Mouse (Mus musculus): ENCODE results near the gene Adgrf1.

Adgrf1 gene

GRCm38 (mm10) chr17:43266636-43267035 is 3.5 kb upstream of the Adgrf1 start:
- WGBS: 90% methylated on average over 2 of the region's 2 CpGs

GRCm38 (mm10) chr17:43267046-43267749 is 2.9 kb upstream of the Adgrf1 start:
- 89% methylated on average over 9 of the region's 9 CpGs for WGBS

GRCm38 (mm10) chr17:43276220-43276619 is 6.1 kb downstream of the Adgrf1 start:
- 93% methylated on average over 6 of the region's 6 CpGs for WGBS

GRCm38 (mm10) chr17:43277223-43277622 is 7.1 kb downstream of the Adgrf1 start:
- WGBS: 25% methylated on average over 4 of the region's 4 CpGs

GRCm38 (mm10) chr17:43279671-43280070 is 9.5 kb downstream of the Adgrf1 start:
- WGBS: 76% methylated on average over 7 of the region's 7 CpGs

- WGBS: 61% methylated on average over 4 of the region's 4 CpGs
Measured at GRCm38 (mm10) chr17:43282353-43282752, 12.2 kb downstream of the Adgrf1 start.

- 41% methylated on average over 5 of the region's 5 CpGs for WGBS
Measured at GRCm38 (mm10) chr17:43282828-43283227, 12.7 kb downstream of the Adgrf1 start.

GRCm38 (mm10) chr17:43299515-43299914 is 29.4 kb downstream of the Adgrf1 start:
- WGBS: 94% methylated on average over 7 of the region's 7 CpGs

- 67% methylated on average over 7 of the region's 7 CpGs for WGBS
Measured at GRCm38 (mm10) chr17:43325986-43326671, 56.0 kb downstream of the Adgrf1 start.

GRCm38 (mm10) chr17:43326726-43327700 is 56.9 kb downstream of the Adgrf1 start:
- 26% methylated on average over 29 of the region's 29 CpGs for WGBS

- WGBS: 88% methylated on average over 6 of the region's 6 CpGs
Measured at GRCm38 (mm10) chr17:43327810-43328209, 57.7 kb downstream of the Adgrf1 start.

GRCm38 (mm10) chr17:43329216-43329615 is 59.1 kb downstream of the Adgrf1 start:
- WGBS: 76% methylated on average over 4 of the region's 4 CpGs

- WGBS: 65% methylated on average over 7 of the region's 7 CpGs
Measured at GRCm38 (mm10) chr17:43329761-43330183, 59.6 kb downstream of the Adgrf1 start.

- 59% methylated on average over 5 of the region's 5 CpGs for WGBS
Measured at GRCm38 (mm10) chr17:43332686-43333085, 62.6 kb downstream of the Adgrf1 start.

- 84% methylated on average over 9 of the region's 9 CpGs for WGBS
Measured at GRCm38 (mm10) chr17:43334074-43334473, 63.9 kb downstream of the Adgrf1 start.

GRCm38 (mm10) chr17:43337643-43338042 is 67.5 kb downstream of the Adgrf1 start:
- WGBS: 81% methylated on average over 2 of the region's 2 CpGs

- WGBS: 85% methylated on average over 3 of the region's 3 CpGs
Measured at GRCm38 (mm10) chr17:43338279-43338678, 68.2 kb downstream of the Adgrf1 start.

- WGBS: 57% methylated on average over 2 of the region's 2 CpGs
Measured at GRCm38 (mm10) chr17:43346499-43346898, 76.4 kb downstream of the Adgrf1 start.

- WGBS: 26% methylated on average over 9 of the region's 9 CpGs
Measured at GRCm38 (mm10) chr17:43357902-43358539, 87.9 kb downstream of the Adgrf1 start.

GRCm38 (mm10) chr17:43359826-43360619 is 89.9 kb downstream of the Adgrf1 start, which contains the start of gene Adgrf5:
Adgrf5 (plus strand) TSS chr17:43360451.
- WGBS: 62% methylated on average over 16 of the region's 16 CpGs

GRCm38 (mm10) chr17:43361021-43361420 is 90.9 kb downstream of the Adgrf1 start:
- 79% methylated on average over 11 of the region's 11 CpGs for WGBS
